Mouse (Mus musculus) liver, embryonic 16.5 days (tissue): ENCODE measurements at regions not wholly inside any gene's neighbourhood (a gene's known extent, or its start where the extent isn't known, plus 50 kb on each side); places are given as distances from the start of the nearest gene placed in this dataset.

ENCODE experiments used
- ATAC-seq: fragments of 200-750 bp; cut with Nextera tagmentation; 2 replicates; pipeline ENCODE4 v1.8.0; 2017; ENCODE audit warnings: low read depth, mild to moderate bottlenecking, moderate number of reproducible peaks, moderate library complexity
- H3K27ac ChIP-seq: fragments of 300-500 bp; sonication (generic); 2 replicates; pipeline ENCODE4 v1.5.1; 2014; ENCODE audit warnings: mild to moderate bottlenecking, low read length
- H3K27me3 ChIP-seq: fragments of 300-500 bp; sonication (generic); 2 replicates; pipeline ENCODE4 v1.6.1; 2014; ENCODE audit warnings: low read depth, low read length, mixed read lengths; ENCODE audit not compliant: control insufficient read depth, insufficient read depth
- H3K36me3 ChIP-seq: fragments of 300-500 bp; sonication (generic); 2 replicates; pipeline ENCODE4 v1.6.1; 2014; ENCODE audit warnings: mild to moderate bottlenecking; ENCODE audit not compliant: control insufficient read depth, insufficient read depth
- H3K4me1 ChIP-seq: fragments of 300-500 bp; sonication (generic); 2 replicates; pipeline ENCODE4 v1.6.1; 2014; ENCODE audit warnings: low read depth, low read length, mixed read lengths; ENCODE audit not compliant: control insufficient read depth
- H3K4me2 ChIP-seq: fragments of 300-500 bp; sonication (generic); 2 replicates; pipeline ENCODE4 v1.6.1; 2014; ENCODE audit warnings: low read depth, low read length, mixed read lengths
- H3K4me3 ChIP-seq: fragments of 300-500 bp; sonication (generic); 2 replicates; pipeline ENCODE4 v1.5.1; 2014; ENCODE audit warnings: low read depth, mild to moderate bottlenecking, low read length
- H3K9ac ChIP-seq: fragments of 300-500 bp; sonication (generic); 2 replicates; pipeline ENCODE4 v1.6.1; 2014; ENCODE audit warnings: low read depth, low read length
- H3K9me3 ChIP-seq: fragments of 300-500 bp; sonication (generic); replicated peaks from 2 replicates; pipeline ENCODE4 v1.6.1; 2016; ENCODE audit warnings: low read length; ENCODE audit not compliant: control insufficient read depth
- WGBS: fragments of 180-500 bp; shearing (Covaris S2); extraction: QIAGEN DNeasy Blood & Tissue Kit; methylation state at CpG from one replicate; pipeline ENCODE4 v1.1.7; 2014; ENCODE audit not compliant: insufficient replicate concordance; 5-methylcytosine and 5-hydroxymethylcytosine counted together

DNA sequence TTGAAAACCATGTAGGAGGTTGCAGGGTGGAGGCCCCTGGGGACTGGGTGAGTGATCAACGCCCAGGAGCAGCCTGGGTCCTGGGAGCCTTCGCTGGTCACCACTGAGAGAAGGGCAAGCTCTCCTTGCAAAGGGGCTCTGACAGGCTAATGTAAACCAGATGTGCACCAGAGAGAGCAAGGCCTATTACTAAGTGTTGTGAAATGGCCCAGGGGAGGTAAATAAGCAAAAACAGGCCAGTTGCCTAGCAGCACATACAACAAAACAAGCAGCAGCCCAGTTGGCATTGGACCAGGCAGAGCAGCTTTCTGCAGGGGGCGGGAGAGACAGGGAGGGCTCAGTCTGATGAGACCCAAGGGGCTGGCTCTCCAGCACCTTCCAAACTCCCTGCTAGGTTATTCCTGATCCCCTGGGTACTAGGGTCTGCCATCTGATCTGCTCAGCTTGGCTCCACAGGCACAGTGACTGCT is 239.5 kb upstream of the Fggy start:
- H3K9ac ChIP-seq = no peak overlapping the region
- 49% methylated on average over 3 of the region's 3 CpGs for WGBS

DNA sequence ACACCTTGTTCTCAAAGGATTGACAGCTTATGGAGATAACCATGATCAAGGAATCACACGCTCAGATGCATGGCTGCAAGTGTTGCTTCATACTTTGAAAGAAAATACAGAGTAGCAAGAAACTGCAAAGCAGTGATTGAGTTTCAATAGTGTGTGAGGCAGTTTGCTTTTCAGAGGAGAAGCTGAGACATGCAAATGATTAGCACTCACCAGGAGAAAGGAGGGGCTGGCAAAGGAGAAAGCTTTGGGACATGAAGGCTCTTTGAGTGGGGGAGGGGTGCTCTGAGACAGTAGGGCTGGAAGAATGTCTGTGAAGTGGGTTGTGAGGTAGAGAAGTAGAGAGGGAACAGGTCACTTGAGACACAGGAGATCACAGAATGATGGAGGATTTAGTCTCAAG is 238.7 kb upstream of the Fggy start:
- H3K27me3 ChIP-seq = no peaks in the 10 kb centered on the region
- ATAC-seq = no peak
- no peak overlapping the region for H3K4me2 ChIP-seq
- H3K4me3 ChIP-seq = no peak overlapping the region
- no peaks in the 10 kb centered on the region for H3K4me1 ChIP-seq
- no peaks in the 10 kb centered on the region for H3K9me3 ChIP-seq
- no peak overlapping the region for H3K9ac ChIP-seq
- no peaks in the 10 kb centered on the region for H3K36me3 ChIP-seq
- no peak overlapping the region for H3K27ac ChIP-seq
- WGBS = 32% methylated on average over 1 of the region's 1 CpGs

More for the DNA sequence above, 239.5 kb upstream of the Fggy start:
- no peaks in the 10 kb centered on the region for H3K4me1 ChIP-seq
- no peaks in the 10 kb centered on the region for H3K27me3 ChIP-seq
- no peaks in the 10 kb centered on the region for H3K9me3 ChIP-seq
- no peak overlapping the region for H3K4me3 ChIP-seq
- H3K27ac ChIP-seq = no peak overlapping the region
- no peak; the same call in 1 of the 2 replicates for ATAC-seq
- H3K36me3 ChIP-seq = no peaks in the 10 kb centered on the region
- no peak overlapping the region for H3K4me2 ChIP-seq

DNA sequence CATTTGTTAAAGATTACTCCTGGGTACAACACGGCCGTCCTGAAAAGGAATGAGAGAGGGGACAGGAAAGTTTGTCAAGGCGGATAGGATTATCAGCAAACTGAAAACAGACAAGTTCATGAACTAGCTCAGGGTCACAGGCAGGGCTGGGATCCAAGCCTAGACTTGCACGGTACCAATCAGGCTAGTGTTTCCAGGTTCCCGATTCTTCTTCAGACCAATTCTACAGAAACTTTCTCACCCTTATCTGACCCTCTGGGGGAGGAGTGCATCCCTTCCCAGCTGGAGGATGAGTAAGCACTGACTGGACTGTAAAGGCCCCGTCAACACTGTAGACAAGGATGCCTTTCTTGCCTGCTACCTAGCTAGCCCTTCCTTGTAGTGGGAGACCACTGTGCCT is 238.3 kb upstream of the Fggy start:
- 0 out of 2 replicates have a peak, but pooled peaks have one; percentile 11 for ATAC-seq
- no peak overlapping the region for H3K4me2 ChIP-seq
- H3K4me3 ChIP-seq = no peak overlapping the region
- no peaks in the 10 kb centered on the region for H3K9me3 ChIP-seq
- no peaks in the 10 kb centered on the region for H3K27me3 ChIP-seq
- H3K4me1 ChIP-seq = no peaks in the 10 kb centered on the region
- 50% methylated on average over 6 of the region's 6 CpGs for WGBS
- H3K9ac ChIP-seq = no peak overlapping the region
- H3K36me3 ChIP-seq = no peaks in the 10 kb centered on the region
- H3K27ac ChIP-seq = no peak overlapping the region

DNA sequence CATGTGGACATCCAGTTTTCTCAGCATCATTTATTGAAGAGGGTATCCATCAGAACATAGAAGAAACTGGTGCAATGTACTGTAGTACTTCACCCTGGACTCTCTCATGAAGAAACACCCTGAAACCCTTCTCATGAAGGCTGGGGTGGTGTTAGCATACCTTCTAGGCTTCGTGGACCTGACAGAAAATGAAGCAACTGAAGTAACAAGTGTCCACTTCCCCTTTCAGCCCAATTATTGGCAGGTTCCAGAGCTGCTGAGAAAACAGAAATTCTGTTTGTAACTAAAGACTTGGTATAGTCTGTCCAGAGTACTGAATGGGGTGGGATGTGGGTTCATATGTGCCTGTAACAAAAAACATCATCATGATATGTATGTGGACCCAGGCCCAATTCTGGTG is 231.4 kb upstream of the Fggy start:
- no peaks in the 10 kb centered on the region for H3K36me3 ChIP-seq
- 28% methylated on average over 1 of the region's 1 CpGs for WGBS
- no peak overlapping the region for H3K4me2 ChIP-seq
- no peaks in the 10 kb centered on the region for H3K9me3 ChIP-seq
- no peak overlapping the region for H3K27ac ChIP-seq
- no peak overlapping the region for H3K4me3 ChIP-seq
- no peak overlapping the region for H3K9ac ChIP-seq
- H3K4me1 ChIP-seq = no peaks in the 10 kb centered on the region
- H3K27me3 ChIP-seq = no peaks in the 10 kb centered on the region
- no peak for ATAC-seq

DNA sequence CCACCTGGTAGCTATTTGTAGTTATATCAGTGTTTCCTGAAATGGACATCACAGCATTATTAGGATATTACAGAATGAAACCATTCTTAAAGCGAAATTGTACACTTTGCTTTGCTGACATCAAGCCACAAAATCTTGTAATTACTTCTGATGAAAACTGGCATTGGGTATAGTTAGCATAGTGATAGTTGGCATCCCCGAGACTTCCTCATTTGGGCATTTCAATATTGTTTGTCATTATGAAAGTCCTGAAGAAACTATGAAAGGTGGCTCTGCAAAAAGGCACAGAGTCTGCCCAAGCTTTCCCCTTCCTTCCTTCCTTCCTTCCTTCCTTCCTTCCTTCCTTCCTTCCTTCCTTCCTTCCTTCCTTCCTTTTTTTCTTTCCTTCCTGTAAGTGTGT is 217.5 kb upstream of the Fggy start:
- no peak for ATAC-seq
- Histone ChIP-seq H3K9ac (no peak overlapping the region), H3K4me2 (no peak overlapping the region), H3K27me3 (no peaks in the 10 kb centered on the region), H3K4me1 (no peaks in the 10 kb centered on the region), H3K27ac (no peak overlapping the region), H3K4me3 (no peak overlapping the region), H3K36me3 (no peaks in the 10 kb centered on the region), H3K9me3 (no peaks in the 10 kb centered on the region)
- WGBS = 50% methylated on average over 2 of the region's 2 CpGs

DNA sequence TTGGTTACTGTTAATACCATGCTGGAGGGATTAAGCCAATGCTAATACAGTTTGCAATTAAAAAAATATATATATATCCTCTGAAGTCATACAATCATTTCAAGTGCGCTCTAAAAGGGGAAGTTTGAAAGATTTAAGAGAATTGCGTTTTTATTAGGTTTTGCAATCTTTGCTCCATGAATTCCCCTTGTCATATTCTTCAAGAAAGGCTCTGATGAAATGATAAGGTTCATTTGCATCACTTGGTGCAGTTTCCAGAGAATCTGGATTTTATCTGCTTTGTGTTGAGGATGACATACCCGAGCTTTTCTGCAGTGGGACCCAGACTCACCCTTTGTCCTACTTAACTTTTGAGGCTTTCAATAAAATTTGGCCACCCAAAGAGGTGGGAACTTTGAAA is 216.4 kb upstream of the Fggy start:
- Histone ChIP-seq H3K27ac (no peak overlapping the region), H3K9me3 (no peaks in the 10 kb centered on the region), H3K4me3 (no peak overlapping the region), H3K4me1 (no peaks in the 10 kb centered on the region), H3K36me3 (no peaks in the 10 kb centered on the region), H3K27me3 (no peaks in the 10 kb centered on the region), H3K4me2 (no peak overlapping the region), H3K9ac (no peak overlapping the region)
- 31% methylated on average over 3 of the region's 3 CpGs for WGBS
- no peak for ATAC-seq

DNA sequence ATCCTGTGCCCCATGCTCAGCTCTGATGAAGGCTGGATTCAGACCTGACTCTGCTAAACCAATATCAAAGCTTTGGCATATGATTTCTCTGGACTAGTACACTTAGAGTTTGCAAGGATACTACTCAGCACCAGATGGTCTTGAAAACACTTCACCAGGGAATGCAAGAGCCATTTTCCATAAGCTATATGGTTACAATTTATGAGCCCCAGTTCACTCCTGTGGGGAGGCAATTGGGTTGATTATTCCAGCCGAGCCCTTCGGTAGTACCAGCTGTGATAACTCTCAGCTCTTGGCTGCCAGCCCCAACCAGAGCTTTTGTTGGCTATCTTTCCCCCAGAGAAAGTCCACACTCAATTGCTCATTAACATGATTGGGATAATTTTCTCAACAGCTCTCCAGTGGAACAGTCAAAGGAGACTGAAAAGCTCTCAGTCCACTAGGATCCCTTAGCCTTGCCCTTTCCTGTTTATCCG is 210.5 kb upstream of the Fggy start:
- Histone ChIP-seq H3K9ac (no peak overlapping the region), H3K27ac (no peak overlapping the region), H3K9me3 (no peaks in the 10 kb centered on the region), H3K36me3 (no peaks in the 10 kb centered on the region), H3K4me3 (no peak overlapping the region), H3K27me3 (no peaks in the 10 kb centered on the region), H3K4me2 (no peak overlapping the region), H3K4me1 (no peaks in the 10 kb centered on the region)
- no peak for ATAC-seq
- WGBS = 55% methylated on average over 3 of the region's 3 CpGs

DNA sequence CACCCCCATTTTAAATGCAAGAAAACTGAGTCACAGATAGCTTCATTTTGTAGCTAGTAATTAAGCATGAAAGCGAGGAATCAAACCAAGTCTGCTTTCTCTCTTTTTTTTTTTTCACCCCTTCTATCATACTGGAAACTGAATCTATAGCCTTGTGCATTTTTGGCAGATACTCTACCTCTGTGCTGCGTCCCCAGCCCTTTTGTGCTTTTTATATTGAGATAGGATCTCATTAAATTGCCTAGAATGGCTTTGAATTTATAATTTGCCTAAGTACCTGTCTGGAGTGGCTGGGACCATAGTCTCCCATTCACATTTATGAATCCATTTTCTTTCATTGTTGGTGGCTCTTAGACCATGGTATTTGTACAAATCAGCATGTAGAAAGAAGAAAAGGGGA is 209.9 kb upstream of the Fggy start:
- Histone ChIP-seq H3K27ac (no peak overlapping the region), H3K9ac (no peak overlapping the region), H3K4me1 (no peaks in the 10 kb centered on the region), H3K4me3 (no peak overlapping the region), H3K9me3 (no peaks in the 10 kb centered on the region), H3K36me3 (no peaks in the 10 kb centered on the region), H3K27me3 (no peaks in the 10 kb centered on the region), H3K4me2 (no peak overlapping the region)
- 52% methylated on average over 2 of the region's 2 CpGs for WGBS
- no peak for ATAC-seq

DNA sequence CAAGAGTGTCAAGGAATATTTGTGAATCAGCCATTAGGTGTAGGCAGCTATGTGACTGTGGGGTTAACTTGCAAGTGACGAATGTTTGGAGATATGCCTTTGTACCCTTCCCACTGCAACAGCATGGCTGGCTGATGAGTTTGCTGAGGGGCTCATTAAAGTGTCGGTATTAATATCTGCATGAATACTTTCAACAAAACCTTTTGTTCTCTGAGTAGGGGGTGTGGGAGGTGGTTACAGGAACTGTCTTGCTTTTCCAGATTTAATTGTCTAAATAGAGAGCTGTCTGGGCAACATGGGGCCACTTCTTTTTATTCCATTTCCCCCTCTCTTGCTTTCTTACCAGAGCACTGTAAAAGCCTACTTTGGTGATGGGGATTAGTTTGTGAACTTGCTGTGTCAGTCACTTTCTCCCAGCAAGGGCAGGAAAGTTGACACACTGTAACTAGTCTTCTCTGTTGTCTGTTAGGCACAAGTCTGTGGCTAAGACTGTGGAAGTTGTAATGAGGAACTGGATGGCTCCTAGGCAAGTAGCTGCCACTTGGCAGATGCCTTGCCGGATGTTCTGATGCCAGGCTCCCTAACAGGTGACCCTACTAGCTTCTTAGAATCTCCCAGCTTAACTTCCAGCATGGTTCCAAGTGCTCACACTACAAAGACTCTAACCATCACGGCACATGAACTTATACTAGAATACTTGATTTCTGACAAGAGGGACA is 208.7 kb upstream of the Fggy start:
- Histone ChIP-seq H3K4me2 (no peak overlapping the region), H3K4me1 (no peaks in the 10 kb centered on the region), H3K4me3 (no peak overlapping the region), H3K27me3 (no peaks in the 10 kb centered on the region), H3K9ac (no peak overlapping the region), H3K36me3 (no peaks in the 10 kb centered on the region), H3K9me3 (no peaks in the 10 kb centered on the region), H3K27ac (no peak overlapping the region)
- no peak for ATAC-seq
- WGBS = 40% methylated on average over 4 of the region's 4 CpGs
